Mouse (Mus musculus) limb, embryonic 13.5 days (tissue): Measurements from ENCODE around the gene Nckap5. TPM values are rescaled to one million over a fixed set of nuclear protein-coding genes. Genes with fewer than 3 reads are reported as not detected.

Experiments
- ATAC-seq: fragments of 200-750 bp; cut with Nextera tagmentation; 2 replicates; pipeline ENCODE4 v1.8.0; 2017; ENCODE audit warnings: low read depth, moderate number of reproducible peaks, moderate TSS enrichment; ENCODE audit not compliant: low FRiP score
- H3K27ac ChIP-seq: fragments of 300-500 bp; sonication (generic); 2 replicates; pipeline ENCODE4 v1.5.1; 2015; ENCODE audit warnings: inconsistent platforms, mild to moderate bottlenecking, moderate library complexity
- H3K27me3 ChIP-seq: fragments of 300-500 bp; sonication (generic); 2 replicates; pipeline ENCODE4 v1.6.1; 2015; ENCODE audit warnings: mild to moderate bottlenecking, inconsistent platforms
- H3K36me3 ChIP-seq: fragments of 300-500 bp; sonication (generic); 2 replicates; pipeline ENCODE4 v1.6.1; 2015; ENCODE audit warnings: inconsistent platforms, mild to moderate bottlenecking, moderate library complexity
- H3K4me1 ChIP-seq: fragments of 300-500 bp; sonication (generic); 2 replicates; pipeline ENCODE4 v1.6.1; 2015; ENCODE audit warnings: inconsistent platforms
- H3K4me2 ChIP-seq: fragments of 300-500 bp; sonication (generic); replicated peaks from 2 replicates; pipeline ENCODE4 v1.6.1; 2015; ENCODE audit warnings: inconsistent platforms, mild to moderate bottlenecking, moderate library complexity
- H3K4me3 ChIP-seq: fragments of 300-500 bp; sonication (generic); 2 replicates; pipeline ENCODE4 v1.5.1; 2015; ENCODE audit warnings: moderate library complexity, mild to moderate bottlenecking, inconsistent platforms
- H3K9ac ChIP-seq: fragments of 300-500 bp; sonication (generic); 2 replicates; pipeline ENCODE4 v1.6.1; 2015; ENCODE audit warnings: mild to moderate bottlenecking, inconsistent platforms
- H3K9me3 ChIP-seq: fragments of 300-500 bp; sonication (generic); 2 replicates; pipeline ENCODE4 v1.6.1; 2016; ENCODE audit warnings: inconsistent platforms
- WGBS: fragments of 180-500 bp; shearing (Covaris S2); methylation state at CpG from one replicate; pipeline ENCODE4 v1.1.7; 2015; 5-methylcytosine and 5-hydroxymethylcytosine counted together
- polyA plus RNA-seq: library from polyadenylated mRNA; unstranded; fragments of >200 nt; fragmentation: Nextera tagmentation; extraction: Ambion mirVana; gene quantifications from 2 replicates; pipeline ENCODE4 v1.2.1, GENCODE M21; 2015

The Nckap5 gene
- polyA plus RNA-seq, 1 experiment from 2014 or later = 13.5 TPM

DNA sequence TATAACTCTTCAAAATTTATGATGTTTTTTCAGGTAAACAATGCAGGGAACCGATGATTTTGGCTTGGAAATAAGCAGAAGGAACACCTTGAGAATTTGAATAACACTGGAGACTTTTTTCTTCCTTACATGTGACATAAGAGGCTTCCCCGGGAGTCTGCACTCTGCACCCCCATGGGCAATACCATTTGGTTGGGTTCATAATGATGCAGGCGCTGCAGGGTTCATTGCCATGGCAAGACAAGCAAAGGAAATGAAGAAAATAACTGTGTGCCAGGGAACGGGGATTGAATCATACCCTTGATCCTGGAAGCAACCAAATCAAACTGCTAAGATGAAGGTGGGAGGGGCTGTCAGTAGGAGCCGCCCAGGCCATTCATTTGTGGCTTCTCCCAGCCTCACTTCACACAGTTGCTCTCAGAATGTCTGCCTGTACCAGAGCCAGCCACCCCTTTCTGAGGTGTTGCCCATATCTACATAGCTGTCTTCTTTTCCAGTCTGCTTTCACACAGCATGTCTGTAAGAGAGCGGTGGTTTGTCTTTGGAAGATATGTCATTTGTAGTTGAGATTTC is 392.5 kb downstream of the Nckap5 start:
- Histone ChIP-seq H3K4me2 (no peak overlapping the region), H3K27ac (no peak overlapping the region), H3K36me3 (no peaks in the 10 kb centered on the region), H3K9ac (no peak overlapping the region), H3K9me3 (0 out of 2 replicates have a peak, but pooled peaks cover 2% of the 10 kb centered on the region), H3K27me3 (no peaks in the 10 kb centered on the region), H3K4me1 (no peaks in the 10 kb centered on the region), H3K4me3 (no peak overlapping the region)
- no peak for ATAC-seq
- 72% methylated on average over 6 of the region's 6 CpGs for WGBS

- no peaks in the 10 kb centered on the region for H3K36me3 ChIP-seq
- H3K4me2 ChIP-seq = no peak overlapping the region
- no peak overlapping the region for H3K4me3 ChIP-seq
- no peak for ATAC-seq
- H3K27ac ChIP-seq = no peak overlapping the region
- H3K4me1 ChIP-seq = no peaks in the 10 kb centered on the region
- no peaks in the 10 kb centered on the region for H3K27me3 ChIP-seq
- WGBS = 53% methylated on average over 9 of the region's 9 CpGs
- no peak overlapping the region for H3K9ac ChIP-seq
- H3K9me3 ChIP-seq = 0 out of 2 replicates have a peak, but pooled peaks cover 3% of the 10 kb centered on the region
These were observed 393.5 kb downstream of the Nckap5 start for GRCm38 (mm10) chr1:126436937-126437667.

GRCm38 (mm10) chr1:126432285-126432684 is 398.3 kb downstream of the Nckap5 start:
- WGBS = 88% methylated on average over 4 of the region's 4 CpGs
- Histone ChIP-seq H3K36me3 (no peaks in the 10 kb centered on the region), H3K27ac (no peak overlapping the region), H3K4me3 (no peak overlapping the region), H3K9me3 (0 out of 2 replicates have a peak, but pooled peaks cover 3% of the 10 kb centered on the region), H3K4me1 (peaks cover 4% of the 10 kb centered on the region; the same call in 1 of the 2 replicates), H3K9ac (no peak overlapping the region), H3K27me3 (no peaks in the 10 kb centered on the region), H3K4me2 (no peak overlapping the region)
- no peak for ATAC-seq

DNA sequence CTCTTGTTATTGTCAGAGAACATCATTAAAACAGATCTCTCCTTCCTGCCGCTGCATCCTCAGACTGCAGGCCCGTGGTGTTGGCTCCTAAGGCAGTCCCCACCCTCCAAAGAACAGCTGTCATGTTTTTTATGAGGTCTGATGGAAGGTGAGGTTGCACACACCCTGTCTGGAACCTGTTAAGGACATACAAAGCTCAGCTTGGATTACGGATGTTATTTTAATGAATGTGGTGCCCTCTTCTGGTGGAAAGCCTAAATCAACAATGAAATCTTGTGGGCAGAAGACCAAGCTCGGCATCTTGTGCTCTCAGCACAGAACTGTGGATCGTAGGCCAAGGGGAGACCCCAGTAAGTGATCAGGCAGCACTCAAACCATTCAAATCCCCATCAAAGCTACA is 399.0 kb downstream of the Nckap5 start:
- 8% methylated on average over 5 of the region's 5 CpGs for WGBS
- no peak overlapping the region for H3K4me3 ChIP-seq
- ATAC-seq = peak; percentile 87

DNA sequence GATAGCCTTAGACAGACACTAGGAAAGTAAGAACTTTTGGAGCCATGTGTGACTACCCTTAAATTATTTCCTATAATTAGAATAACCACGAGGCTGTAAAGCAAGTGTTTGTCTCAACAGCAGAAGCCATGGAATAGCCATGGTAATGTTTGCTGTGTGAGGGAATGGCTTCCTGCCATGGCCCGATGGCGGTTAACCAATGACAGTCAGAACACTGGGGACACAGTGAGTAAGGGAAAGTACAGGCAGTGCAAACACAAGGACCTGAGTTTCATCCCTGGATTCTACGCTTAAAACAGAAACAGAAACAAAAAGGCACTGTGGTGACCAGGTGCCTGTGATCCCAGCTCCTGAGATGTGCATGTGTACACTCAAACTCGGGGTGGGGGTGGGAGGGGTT is 419.2 kb downstream of the Nckap5 start:
- WGBS = 82% methylated on average over 5 of the region's 5 CpGs
- H3K4me3 ChIP-seq = no peak overlapping the region
- H3K27me3 ChIP-seq = no peaks in the 10 kb centered on the region
- H3K4me2 ChIP-seq = no peak overlapping the region
- no peak for ATAC-seq
- H3K27ac ChIP-seq = no peak overlapping the region
- no peaks in the 10 kb centered on the region for H3K36me3 ChIP-seq
- no peaks in the 10 kb centered on the region for H3K9me3 ChIP-seq
- H3K4me1 ChIP-seq = no peaks in the 10 kb centered on the region
- no peak overlapping the region for H3K9ac ChIP-seq

More for the DNA sequence above, 399.0 kb downstream of the Nckap5 start:
- Histone ChIP-seq H3K27me3 (no peaks in the 10 kb centered on the region), H3K27ac (no peak overlapping the region), H3K36me3 (no peaks in the 10 kb centered on the region), H3K4me2 (peak overlapping the region; percentile 14; the same call in 1 of the 2 replicates), H3K4me1 (peaks cover 4% of the 10 kb centered on the region; the same call in 1 of the 2 replicates), H3K9ac (no peak overlapping the region), H3K9me3 (0 out of 2 replicates have a peak, but pooled peaks cover 3% of the 10 kb centered on the region)

DNA sequence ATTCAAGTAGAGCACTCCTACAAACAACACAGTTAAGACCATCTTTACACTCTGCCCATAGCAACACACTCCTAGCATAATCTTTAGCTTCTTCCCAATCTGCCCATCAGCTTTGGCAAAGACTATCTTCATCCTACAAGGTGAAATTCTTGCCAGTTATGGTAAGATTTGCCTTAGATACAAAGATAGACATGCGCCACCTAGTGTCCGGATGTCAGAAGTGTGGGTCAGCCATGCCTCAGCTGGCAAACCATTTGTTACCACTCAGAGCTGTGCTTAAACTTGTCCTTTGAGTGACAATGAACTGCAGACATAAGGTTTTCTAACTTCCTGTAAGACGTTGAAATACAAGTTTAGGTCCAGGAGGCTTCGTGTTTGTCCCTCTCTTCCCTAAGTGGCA is 422.7 kb downstream of the Nckap5 start:
- Histone ChIP-seq H3K9me3 (no peaks in the 10 kb centered on the region), H3K27me3 (no peaks in the 10 kb centered on the region), H3K27ac (no peak overlapping the region), H3K4me2 (no peak overlapping the region), H3K4me1 (no peaks in the 10 kb centered on the region), H3K36me3 (no peaks in the 10 kb centered on the region), H3K9ac (no peak overlapping the region), H3K4me3 (no peak overlapping the region)
- no peak for ATAC-seq
- 20% methylated on average over 4 of the region's 4 CpGs for WGBS

DNA sequence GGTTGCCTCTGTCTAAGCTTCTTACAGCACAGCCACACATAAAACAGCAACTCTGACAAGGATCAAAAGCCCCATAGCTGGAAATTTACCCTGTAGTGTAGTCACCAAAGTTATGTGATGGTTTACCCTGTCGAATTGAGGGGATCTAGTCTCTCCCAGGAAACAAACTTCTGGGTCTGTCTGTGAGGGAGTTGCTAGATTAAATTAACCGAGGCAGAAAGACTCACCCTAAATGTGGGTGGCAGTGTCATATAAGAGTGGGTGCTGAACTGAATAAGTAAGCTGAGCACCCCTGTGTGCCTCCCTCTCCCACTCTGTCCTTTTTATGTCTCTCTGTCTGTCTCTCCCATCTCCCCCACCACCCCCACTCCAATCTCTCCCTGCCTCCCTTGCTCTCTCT is 425.1 kb downstream of the Nckap5 start:
- WGBS = 67% methylated on average over 2 of the region's 2 CpGs
- no peaks in the 10 kb centered on the region for H3K27me3 ChIP-seq
- no peak overlapping the region for H3K4me3 ChIP-seq
- H3K36me3 ChIP-seq = no peaks in the 10 kb centered on the region
- no peaks in the 10 kb centered on the region for H3K9me3 ChIP-seq
- ATAC-seq = no peak
- H3K4me1 ChIP-seq = no peaks in the 10 kb centered on the region
- H3K4me2 ChIP-seq = no peak overlapping the region
- H3K9ac ChIP-seq = no peak overlapping the region
- no peak overlapping the region for H3K27ac ChIP-seq

- Histone ChIP-seq H3K4me3 (no peak overlapping the region), H3K4me2 (no peak overlapping the region), H3K9ac (no peak overlapping the region), H3K36me3 (no peaks in the 10 kb centered on the region), H3K9me3 (no peaks in the 10 kb centered on the region), H3K27ac (no peak overlapping the region), H3K4me1 (no peaks in the 10 kb centered on the region), H3K27me3 (no peaks in the 10 kb centered on the region)
- ATAC-seq = no peak
These were observed 426.6 kb downstream of the Nckap5 start for GRCm38 (mm10) chr1:126403970-126404369.

DNA sequence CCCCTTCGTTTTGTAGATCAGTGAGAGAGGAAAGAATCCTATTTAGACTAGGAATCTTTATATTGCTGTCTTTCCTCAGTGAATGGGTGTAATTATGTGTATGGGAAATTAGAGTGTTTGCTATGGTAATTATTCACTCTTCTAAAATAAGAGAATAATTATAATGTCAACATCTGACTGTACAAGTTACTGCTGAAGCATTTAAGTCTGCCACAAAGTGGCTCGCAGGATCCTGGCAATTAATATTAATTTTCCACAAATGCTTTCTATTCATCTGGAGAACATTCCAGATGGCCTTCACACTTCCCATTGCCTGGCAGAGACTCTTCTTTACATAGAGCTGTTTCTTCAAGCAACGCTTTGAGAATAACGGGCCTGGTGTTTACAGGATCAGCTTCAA is 439.4 kb downstream of the Nckap5 start:
- no peaks in the 10 kb centered on the region for H3K9me3 ChIP-seq
- H3K36me3 ChIP-seq = no peaks in the 10 kb centered on the region
- no peak overlapping the region for H3K4me3 ChIP-seq
- ATAC-seq = no peak
- no peak overlapping the region for H3K9ac ChIP-seq
- H3K27ac ChIP-seq = no peak overlapping the region
- no peaks in the 10 kb centered on the region for H3K4me1 ChIP-seq
- 64% methylated on average over 4 of the region's 4 CpGs for WGBS
- no peak overlapping the region for H3K4me2 ChIP-seq
- H3K27me3 ChIP-seq = no peaks in the 10 kb centered on the region

DNA sequence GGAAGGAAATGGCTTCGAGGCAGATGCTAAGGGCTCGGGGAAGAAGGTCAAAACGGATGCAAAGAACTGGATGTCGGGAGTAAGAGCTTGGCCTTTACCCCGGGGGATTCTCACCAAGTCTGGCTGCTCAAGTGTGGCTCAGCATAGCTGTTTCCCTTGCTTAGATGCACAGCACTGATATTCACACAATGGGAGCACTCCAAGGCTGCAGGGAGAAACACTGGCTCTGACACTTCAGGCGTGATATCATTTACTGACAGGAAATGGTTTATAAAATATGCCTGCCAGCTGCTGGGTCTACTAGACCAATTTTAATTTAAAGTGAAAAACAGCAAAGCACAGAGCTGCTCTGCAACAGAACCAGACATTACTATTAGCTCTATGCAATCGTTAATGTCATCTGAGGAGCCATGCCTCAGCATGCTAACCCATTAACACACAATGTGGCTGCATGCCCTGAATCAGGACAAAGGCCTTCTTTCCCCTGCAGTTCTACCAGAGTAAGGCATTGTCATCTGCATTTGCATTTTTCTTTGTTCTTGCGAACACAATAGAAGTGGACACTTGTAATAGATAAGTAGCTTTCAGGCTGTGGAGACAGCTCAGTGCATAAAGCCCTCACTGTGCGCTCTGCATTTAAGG is 453.1 kb downstream of the Nckap5 start:
- Histone ChIP-seq H3K9ac (no peak overlapping the region), H3K27ac (no peak overlapping the region), H3K36me3 (no peaks in the 10 kb centered on the region), H3K4me1 (0 out of 2 replicates have a peak, but pooled peaks cover 8% of the 10 kb centered on the region), H3K4me2 (no peak overlapping the region), H3K4me3 (no peak overlapping the region), H3K9me3 (no peaks in the 10 kb centered on the region), H3K27me3 (no peaks in the 10 kb centered on the region)
- WGBS = 63% methylated on average over 9 of the region's 9 CpGs
- ATAC-seq = no peak

DNA sequence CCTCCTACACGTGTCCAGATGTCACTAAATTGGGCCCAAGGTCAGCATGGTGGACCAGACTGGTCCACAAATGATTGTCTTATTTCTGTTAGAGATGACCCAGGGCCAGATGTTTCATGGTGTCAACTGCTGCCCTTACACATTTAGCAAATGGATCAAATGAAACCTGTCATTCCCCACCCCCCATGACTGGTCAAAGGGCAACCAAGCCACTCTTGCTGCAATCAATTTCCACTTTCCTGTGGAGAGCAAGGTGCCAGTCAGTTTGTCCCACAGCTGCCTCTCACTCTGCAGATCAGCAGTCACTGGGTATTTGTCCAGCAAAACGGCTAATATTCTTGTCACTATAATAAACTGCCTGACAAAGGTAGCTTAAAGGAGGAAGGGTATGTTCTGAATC is 463.9 kb downstream of the Nckap5 start:
- no peaks in the 10 kb centered on the region for H3K9me3 ChIP-seq
- H3K4me2 ChIP-seq = no peak overlapping the region
- 53% methylated on average over 2 of the region's 2 CpGs for WGBS
- no peak overlapping the region for H3K27ac ChIP-seq
- no peak for ATAC-seq
- H3K4me1 ChIP-seq = no peaks in the 10 kb centered on the region
- no peaks in the 10 kb centered on the region for H3K27me3 ChIP-seq
- no peaks in the 10 kb centered on the region for H3K36me3 ChIP-seq
- no peak overlapping the region for H3K4me3 ChIP-seq
- H3K9ac ChIP-seq = no peak overlapping the region

GRCm38 (mm10) chr1:126364556-126364955 is 466.0 kb downstream of the Nckap5 start:
- H3K36me3 ChIP-seq = no peaks in the 10 kb centered on the region
- no peak overlapping the region for H3K4me3 ChIP-seq
- no peak overlapping the region for H3K9ac ChIP-seq
- no peaks in the 10 kb centered on the region for H3K27me3 ChIP-seq
- H3K9me3 ChIP-seq = no peaks in the 10 kb centered on the region
- 57% methylated on average over 6 of the region's 6 CpGs for WGBS
- no peak overlapping the region for H3K27ac ChIP-seq
- H3K4me1 ChIP-seq = no peaks in the 10 kb centered on the region
- no peak for ATAC-seq
- H3K4me2 ChIP-seq = no peak overlapping the region
